Mouse (Mus musculus) heart, postnatal 0 days (tissue): Measurements from ENCODE around the gene Ang4.

Source experiments
- CTCF ChIP-seq: IDR thresholded peaks from 2 replicates; pipeline ENCODE4 v1.5.1; 2016; ENCODE audit warnings: antibody characterized with exemption, control low read depth, low read depth
- EP300 ChIP-seq: IDR thresholded peaks from 2 replicates; pipeline ENCODE4 v1.6.1; 2016; ENCODE audit warnings: antibody characterized with exemption, low read depth

DNA sequence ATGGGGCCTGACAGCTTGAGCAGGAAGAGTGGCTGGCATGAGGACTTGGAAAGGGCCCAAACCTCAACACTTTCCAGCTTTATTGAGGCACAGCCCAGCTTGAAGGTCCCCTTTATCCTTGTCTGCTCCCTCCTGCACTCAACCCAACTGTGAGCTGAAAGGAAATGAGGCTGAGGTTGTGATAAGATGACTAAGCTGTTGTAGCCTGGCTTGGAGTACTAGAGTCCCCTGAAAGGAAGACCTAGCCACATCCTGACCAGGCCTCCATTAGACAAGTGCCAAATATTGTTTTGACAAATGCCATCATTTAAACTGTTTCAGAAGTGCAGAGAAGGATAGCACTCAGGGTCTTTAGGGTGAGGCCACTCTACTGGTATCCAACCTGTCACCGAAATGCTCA lies 4.4 kb upstream of the Ang4 start:
- no peak for TF ChIP-seq CTCF
- TF ChIP-seq EP300: no peak
